Mouse (Mus musculus) testis, postnatal 10 days (tissue): ENCODE results near the gene Car1.
"Not testable (repeated sequence)": the region's sequence is repeated elsewhere in the genome, so short reads cannot be mapped to it uniquely, and the experiment has no call there.

ENCODE experiments used
- DNase-seq: peaks from one replicate; pipeline ENCODE4 v3.0.0; 2021; ENCODE audit warnings: low spot score

Car1 gene

DNA sequence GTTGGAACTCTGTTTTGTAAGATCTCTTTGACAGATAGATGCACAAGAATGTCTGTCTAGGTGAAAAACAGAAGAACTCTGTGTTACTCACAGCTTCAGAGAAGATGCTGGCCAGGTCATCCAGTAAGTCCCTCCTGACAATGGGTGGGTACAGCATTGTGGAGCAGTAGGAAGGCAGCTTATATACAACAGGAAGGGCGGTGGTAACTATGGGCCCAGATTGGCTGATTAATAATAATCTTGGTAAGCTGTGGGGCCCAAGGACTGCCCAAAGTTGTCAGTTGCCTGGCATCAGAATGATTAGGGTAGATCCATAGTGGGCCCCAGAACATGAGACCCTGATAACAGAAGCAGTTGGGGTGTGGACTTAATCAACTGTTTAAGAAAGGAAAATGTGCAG is at the start of gene Car1:
Car1 (minus strand) TSS at position 158 of the 400 bp plus-strand sequence.
- DNase-seq = no peak

DNA sequence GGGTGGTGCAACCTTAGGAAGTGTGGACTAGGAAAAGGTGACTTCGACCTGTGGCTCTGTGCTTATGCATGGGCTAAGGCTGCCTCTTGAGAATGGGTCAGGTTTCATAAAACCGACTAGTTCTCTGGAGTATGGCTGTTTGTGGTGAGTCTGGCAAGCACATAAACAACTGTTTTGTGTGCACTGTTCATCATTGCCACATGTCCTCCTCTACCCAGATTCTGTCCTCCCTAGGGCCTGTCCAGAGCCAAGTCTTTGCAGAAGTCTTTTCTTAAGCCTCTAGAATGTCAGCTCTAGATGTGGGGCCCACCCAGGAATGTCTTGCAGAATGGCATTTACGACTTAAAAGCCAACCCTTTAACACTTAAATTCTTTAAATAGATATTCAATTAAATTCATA is 49.7 kb upstream of the Car1 start:
- DNase-seq = no peak

DNA sequence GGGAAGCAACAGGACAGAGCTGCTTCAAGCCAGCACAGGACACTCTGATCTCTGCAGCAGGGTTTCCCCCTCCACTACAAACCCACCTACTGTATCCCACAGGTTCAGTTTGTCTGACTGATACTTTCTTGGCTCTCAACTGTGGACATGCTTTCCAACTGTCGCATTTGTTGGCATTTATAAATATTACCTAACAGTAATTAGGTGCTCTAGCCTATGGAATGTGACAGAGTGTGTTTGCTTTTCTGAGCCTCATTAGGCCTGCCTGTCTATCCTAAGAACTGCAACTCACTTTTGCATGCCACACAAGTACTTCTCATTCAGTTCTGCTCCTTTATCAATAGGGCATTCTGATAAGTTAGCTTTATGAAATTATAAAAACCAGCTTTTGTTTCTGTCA is 46.3 kb upstream of the Car1 start:
- no peak for DNase-seq

DNA sequence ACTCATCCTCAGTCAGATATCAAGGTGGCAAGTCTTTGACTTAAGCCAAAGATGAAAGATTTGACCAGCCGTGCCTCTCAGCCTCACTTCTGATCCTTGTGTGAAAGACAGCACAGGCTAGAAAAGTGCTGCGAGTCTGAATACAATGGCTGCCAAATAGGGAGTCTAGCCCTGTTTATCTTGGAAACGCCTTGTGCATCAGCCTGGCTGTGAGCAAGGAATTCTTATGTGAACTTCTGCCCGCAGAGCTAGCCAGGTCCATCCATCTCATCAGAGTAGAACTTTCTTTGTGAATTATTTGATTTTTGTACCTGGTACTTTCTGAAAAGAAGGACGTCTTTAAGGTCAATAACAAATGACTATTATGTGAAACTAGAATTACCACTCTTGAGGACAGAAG is 45.8 kb upstream of the Car1 start:
- no peak for DNase-seq

DNA sequence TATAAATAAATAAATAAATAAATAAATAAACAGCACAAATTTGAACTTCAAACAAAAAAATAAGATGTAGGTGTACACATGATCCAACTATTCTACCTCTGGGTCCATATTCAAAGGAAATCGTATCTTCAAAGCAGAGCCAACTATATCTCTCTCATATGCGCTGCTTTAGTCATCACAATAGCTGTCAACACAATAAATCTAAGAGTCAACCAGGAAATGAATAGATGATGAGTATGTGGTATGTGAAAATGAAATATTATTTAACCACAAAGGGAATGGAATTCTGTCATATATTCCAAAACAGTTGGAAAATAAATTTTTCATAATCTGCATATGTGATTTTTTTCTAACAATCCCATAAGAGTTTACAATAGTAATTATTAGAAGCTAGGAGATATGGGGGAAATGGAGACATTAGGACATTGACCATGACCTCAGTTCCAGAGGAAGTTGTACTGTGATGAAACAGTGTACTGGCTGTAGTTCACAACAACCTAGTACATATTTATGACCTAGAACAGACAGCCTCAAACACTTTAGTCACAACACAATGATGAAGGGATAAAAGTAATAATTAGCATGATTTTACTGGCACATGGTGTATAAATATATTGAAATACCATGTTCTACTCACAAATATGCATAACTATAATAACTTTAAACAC is 40.6 kb upstream of the Car1 start:
- no peak for DNase-seq

DNA sequence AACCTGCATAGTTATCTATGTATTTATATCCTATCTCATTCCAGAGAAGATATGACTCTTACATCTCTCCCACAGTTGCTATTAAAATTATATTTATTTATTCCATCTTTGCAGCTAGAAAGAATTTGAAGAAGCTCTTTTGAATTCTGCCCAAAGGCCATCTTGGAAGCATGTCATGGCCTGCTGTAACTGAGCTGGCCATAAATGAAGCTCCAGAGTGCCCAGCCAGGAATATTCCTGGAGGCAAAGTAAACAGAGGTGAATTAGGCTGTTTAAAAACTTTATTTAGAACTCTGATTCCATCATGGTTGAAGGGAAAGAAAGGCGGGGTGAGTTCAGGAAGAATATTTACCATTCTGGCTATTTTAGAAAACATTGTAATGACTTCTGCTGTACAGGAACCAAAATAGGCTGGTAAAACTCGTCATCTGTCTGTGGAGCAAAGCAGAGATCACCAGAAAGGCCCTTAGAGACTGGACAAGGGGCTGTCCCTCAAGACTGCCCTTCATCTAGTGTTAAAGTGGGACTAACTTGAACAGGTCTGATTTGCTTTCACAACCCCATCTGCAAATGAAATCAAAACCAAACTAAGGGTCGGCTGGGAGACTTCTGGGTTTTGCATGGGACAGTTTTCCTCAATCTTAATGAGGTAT is 31.4 kb upstream of the Car1 start:
- no peak for DNase-seq

DNA sequence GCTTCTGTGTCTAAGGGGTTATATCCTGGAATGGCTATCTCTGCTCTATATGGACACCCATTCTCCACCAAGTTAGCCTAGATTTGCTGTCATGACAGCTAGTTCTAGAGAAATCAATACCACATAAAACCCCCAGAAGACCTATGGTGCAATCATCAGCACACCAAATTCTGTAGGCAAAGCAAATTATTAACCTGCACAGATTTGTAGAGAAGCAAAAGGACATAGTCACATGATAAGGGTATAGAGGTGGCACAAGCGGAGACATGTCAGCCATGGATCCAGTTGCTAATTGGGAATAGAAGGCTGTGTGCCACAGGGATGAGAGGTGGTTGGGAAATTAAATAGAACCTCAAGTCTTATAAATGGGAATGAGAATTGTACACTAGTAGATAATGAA is 30.8 kb upstream of the Car1 start:
- DNase-seq = no peak

DNA sequence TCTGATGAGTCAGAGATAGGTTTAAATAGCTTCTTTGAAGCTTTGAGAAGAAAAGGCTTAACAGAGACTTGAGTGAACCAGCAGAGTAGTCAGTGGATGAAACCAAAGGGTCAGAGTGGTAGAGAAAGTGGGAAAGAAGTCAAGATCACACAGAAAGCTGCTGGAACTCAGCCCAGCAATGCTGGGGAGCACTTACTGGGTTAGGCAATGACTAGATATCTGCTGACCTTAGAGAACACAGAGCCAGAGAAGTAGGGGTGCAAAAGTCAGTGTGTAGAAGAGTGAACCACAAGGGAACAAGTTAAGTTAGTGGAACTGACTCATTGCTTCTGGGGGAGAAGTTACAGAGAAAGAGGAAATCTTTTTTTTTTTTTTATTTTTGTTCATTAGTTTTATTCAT is 24.6 kb upstream of the Car1 start:
- no peak for DNase-seq

DNA sequence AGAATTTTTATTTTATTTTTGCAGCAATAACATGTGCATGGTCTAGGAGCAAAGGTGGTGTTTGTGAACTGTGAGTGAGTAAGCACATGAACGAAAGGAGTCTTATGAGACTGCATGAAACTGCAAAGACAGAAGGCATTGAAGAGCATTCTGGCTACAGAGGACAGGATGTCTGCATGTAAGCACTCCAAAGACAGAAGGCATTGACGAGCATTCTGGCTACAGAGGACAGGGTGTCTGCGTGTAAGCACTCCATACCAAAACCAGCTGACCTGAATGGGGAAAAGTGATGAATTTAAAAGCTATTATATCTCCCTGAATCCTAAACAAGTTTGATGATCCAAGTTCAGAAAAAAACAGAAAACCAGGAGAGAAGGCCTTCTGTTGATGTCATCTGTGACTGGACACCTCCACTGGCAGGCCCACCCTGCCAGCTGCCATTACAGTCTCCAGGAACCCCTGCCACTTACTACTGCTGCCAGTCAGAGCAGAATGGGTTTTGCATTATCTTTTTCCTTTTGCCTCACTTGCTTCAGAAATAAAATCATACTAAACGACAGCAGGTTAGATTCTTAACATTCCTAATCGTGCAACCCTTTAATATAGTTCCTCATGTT is 23.2 kb upstream of the Car1 start:
- DNase-seq = no peak

DNA sequence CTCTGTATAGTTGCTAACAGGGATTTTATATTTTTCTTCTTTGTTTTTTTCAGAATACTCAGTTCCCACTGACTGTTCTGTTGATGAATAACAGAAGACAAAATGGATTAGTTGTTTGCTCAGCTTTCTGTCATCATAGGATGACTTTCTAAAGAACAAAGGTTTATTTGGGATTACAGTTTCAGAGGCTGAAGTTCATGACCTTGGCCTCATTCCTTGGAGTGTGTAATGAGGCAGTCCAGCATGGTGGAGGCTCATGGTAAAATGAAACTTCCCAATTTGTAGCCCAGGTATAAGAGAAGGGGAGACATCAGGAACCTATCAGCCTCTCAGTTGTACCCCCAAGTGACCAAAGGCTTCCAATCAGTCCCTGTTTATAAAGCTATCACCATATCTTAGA is 20.7 kb upstream of the Car1 start:
- DNase-seq = no peak

DNA sequence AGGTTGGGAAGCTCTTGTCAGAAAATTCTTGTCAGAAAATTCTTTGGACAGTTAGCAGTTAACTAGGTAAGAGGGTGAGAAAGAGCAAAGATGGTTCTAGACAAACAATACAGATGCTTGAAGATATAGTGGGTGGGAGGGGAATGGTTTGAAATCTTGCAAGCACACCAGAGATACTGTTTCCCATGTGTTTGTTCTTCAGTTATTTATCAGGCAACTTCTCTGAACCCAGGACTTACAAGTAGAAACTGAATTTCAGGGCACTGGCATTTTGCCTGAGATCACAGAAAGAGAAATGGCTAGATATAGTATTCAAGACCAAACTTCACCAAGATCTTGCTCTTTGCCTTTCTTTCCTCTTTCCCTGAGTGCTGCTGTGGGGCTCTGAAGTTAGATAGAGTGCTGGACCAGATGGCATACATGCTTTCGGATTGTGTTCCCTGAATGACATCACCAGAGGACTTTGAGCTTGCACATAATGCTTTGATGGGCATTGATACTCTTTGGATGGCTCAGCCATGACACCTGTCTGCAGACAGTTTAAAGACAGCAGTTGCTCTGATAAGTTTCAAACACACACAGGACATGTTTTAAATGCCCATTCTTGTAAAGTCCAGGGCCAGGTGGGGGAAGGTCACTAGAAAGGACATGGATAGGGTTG is 11.8 kb upstream of the Car1 start:
- no peak for DNase-seq

DNA sequence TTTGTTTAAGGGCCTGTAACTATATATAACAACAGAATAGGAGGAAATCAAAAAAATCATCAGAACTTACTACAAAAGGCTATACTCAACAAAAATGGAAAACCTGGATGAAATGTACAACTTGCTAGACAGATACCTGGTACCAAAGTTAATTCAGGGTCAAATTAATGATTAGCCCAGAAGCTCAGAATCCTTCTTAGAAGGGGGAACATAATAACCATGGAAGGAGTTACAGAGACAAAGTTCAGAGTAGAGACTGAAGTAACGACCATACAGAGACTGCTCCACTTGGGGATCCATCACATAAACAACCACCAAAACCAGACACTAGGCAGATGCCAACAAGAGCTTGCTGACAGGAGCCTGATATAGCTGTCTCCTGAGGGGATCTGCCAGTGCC is 7.2 kb upstream of the Car1 start:
- not testable (repeated sequence) for DNase-seq

DNA sequence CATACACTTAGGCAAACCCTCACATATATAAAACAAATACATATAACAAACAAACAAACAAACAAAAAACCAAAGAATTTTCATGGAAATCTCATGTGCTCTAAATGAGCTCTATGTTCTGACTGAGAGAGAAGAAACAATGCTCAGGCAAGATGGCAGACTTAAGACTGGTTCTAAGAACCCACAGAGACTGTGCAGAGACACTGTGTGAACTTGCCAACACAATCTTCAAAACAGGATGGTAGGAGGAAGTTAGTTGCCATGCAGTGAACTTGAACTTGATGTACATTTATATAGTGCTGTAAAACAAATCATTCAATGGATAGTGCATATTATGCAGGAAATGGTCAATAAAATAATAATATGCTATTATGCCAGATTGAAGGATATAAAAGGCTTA is 1.5 kb downstream of the Car1 start:
- DNase-seq = no peak

DNA sequence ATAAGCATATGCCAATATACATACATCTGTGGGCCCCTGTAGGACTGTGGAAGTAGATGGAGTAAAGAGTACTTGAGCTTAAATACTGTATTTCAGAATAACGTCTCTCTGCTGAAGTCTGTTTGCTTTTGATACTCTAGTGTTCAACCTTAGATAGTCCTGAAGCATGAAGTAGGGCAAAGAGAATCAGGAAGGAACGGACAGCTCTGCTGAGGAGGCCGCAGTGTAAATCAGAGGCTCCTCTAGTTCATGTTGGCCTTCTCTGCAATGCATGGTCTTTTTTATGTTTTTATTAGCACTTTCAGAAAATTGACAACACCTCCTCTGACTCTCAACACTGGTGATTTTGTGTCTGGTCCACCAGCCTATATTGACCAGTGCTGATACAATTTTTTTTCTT is 2.2 kb downstream of the Car1 start:
- no peak for DNase-seq

DNA sequence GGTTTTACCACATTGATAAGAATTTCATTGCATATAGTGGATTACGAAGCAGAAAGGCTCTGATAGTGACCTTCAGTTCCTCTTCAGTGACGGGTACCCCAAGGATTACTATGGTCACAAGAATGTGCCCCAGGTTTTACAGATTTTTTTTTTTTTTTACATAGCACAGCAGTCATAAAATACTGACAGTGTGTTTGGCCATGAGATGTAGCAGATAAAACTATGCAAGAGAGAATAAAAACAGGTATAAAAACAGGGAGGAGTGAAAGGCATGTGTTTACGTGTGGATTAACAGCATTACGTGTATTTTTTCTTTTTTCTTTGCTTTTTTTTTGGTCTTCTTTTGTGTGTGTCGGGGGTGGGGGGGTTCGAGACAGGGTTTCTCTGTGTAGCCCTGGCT is 3.3 kb downstream of the Car1 start:
- DNase-seq = no peak

DNA sequence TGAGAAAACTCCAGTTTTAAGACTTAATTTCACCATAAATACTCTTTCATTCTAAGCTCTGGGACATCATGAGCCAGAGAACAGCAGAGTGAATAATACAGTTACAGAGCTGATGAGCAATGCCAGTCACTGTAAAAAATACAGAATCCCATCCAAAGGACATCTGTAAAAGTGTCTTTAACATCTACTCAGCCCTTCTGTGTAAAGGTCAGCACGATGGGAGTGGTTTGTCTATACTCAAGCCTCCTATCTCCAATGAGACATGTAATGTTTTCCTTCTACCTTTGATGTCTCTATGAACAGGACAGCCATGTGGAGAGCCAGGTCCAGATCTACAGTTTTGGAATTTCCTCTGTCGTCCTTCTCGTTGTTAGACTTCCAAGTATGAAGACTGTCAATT is 11.1 kb downstream of the Car1 start:
- DNase-seq = no peak

DNA sequence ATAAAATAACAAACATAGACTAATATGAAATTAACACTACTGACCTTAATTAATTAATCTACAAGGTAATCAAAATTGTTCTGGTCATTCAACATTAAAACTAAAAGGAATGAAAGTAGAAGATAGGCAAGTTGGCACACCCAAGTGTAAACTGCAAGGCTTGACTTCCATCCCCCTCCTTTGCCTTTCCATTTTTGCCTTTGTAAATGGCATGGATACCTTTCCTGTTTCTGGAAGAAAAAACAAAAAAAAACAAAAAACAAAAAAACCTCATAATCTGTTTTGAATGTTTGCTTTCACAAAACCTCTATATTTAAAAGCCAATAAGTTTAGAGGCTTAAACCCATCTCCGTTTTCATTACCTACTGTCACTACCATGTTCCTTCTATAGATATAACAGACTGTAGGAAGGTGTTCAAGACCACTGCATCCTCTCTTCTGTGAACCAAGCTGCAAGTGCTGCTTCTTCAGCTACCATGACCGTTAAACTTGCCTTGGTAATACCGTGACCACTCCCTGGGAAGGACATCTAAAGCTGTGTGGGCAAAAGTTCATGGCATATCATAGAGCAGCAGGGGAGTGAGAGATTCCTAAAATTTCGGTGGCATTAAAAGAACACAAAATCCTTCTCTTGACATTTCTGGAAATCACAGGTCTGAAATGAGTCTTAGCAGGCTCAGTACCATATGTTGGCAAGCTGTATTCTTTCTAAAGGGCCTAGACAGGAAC is 12.7 kb downstream of the Car1 start:
- DNase-seq = no peak

DNA sequence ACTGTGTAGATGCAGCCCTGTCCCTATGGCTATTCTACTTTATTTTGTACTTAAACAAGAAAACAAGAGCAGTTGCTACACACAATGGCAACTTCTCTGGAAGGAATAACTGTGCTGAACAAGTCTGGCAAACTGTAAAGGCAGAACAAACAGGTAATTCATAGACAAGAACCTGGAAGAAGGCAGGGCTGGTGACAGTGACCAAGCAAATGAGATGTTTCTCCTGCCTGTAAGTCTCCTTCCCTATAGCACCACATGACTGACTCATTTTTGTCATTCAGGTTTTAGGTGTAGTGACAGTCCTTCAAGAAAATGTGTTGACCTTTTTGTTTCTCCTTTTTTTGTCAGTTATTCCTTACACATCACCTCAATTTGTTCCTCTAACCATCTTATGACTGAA is 16.1 kb downstream of the Car1 start:
- DNase-seq = no peak

DNA sequence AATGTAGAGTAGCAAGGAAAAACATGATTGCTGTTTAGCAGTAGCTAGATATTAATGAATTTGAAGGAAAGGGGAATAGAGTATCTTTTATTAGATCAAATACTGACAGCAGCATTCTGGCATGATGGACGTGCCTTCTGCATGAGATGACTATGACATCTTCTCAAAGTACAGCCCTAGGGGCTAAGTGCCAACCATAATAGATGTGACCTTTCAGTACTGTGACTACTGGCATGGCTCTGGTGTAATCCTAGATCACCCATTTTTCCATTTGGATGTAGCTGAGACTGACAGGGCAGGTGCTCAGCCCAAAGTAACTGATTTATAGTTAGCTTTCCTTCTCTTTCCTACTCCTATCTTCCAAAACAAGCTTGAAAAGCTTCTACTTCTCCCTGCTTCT is 20.6 kb downstream of the Car1 start:
- no peak for DNase-seq

DNA sequence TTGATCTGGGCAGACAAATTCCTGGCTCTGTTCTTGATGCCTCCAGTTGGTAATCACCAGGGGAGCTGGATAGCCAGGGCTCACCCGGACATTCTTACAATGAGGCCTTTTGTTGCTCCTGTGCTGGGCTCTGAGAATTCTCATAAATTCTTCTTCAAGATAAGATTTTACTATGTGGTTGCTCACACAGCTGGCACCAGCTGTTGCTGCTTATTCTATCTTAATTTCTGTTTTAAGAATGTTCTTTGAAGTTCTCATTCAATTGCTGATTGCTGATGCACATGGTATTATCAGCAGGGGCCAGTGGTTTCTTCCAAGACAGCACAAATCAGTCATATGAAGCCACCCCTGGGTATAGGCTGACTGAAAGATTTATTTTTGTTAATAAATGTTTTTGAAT is 21.0 kb downstream of the Car1 start:
- DNase-seq = no peak

DNA sequence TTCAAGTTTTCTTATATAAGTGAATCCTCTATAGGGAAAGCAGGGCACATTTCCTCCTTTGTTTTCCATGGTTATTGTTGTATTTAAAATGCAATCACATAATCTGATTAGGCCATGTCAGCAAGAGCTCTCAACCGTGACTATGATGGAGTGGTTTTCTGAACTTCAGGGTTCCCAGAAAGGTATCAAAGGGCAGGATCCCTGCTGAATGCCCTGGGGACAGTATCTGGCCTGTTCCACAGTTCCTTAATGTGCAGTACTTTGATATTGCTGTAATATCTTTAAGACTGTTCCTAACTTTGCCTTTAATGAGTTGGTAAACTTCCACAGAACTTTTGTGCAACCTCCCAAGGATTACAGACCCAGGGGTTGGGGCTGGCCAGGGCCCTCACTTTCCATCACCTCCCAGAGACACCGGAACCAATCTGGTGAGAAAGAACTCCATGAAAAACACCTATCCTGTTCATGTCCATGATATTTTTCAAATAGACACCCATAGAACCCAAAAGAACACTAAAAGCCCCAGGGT is 21.6 kb downstream of the Car1 start:
- DNase-seq = no peak

DNA sequence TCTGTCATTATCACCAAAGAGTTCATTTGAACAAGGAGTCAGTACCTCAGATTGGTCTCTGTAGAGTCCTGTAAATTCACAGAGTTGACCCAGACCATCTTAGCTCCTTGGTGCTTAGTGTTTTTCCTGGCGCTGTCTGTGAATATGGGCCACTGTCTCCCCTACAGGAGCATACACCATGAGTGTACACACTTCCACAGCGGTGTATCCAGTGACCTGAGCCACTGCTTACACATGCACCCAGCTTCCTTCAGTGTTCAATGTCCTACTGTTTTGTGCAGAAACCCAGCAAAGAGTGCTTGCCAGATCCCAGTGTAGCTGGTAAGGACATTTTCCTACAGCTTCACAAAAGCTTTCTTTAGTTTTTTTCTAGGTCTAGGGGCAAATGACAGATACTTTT is 22.8 kb downstream of the Car1 start:
- DNase-seq = no peak
